14 mouse cellular contexts compared by ENCODE assay signal in genomic region chr17:16804986-16805385, GRCm38 (mm10).
"Had no signal": no experiment of that assay in that cellular context is flagged by ENCODE, and none has a peak within 500 bp of the region (broad histone marks: within the 10 kb centered on the region; RNA-seq: fewer than 3 reads in every experiment).

No protein-coding gene starts in this region.

- ATAC-seq: midbrain, embryonic 13.5 days had no signal

- H3K9me3 ChIP-seq: limb, embryonic 13.5 days; midbrain, embryonic 13.5 days; neural tube, embryonic 15.5 days had no signal

- H3K9ac ChIP-seq: limb, embryonic 13.5 days; midbrain, embryonic 13.5 days; neural tube, embryonic 15.5 days had no signal

- H3K4me3 ChIP-seq: layer of hippocampus, adult 2 months; limb, embryonic 13.5 days; midbrain, embryonic 13.5 days; myocyte; neural tube, embryonic 15.5 days had no signal

- H3K36me3 ChIP-seq: limb, embryonic 13.5 days; midbrain, embryonic 13.5 days; neural tube, embryonic 15.5 days had no signal

- H3K27ac ChIP-seq: kidney, postnatal 0 days; layer of hippocampus, adult 2 months; limb, embryonic 13.5 days; midbrain, embryonic 13.5 days; neural tube, embryonic 15.5 days had no signal

- DNase-seq: kidney, adult 11 months; kidney, adult 9 months; kidney, postnatal 4 days; left cerebral cortex, postnatal 4 days; lung, adult 18-20 months; right cerebral cortex, adult 18-20 months; right cerebral cortex, postnatal 25 days; thymus, postnatal 4 days had no signal

- H3K4me2 ChIP-seq: limb, embryonic 13.5 days; midbrain, embryonic 13.5 days; neural tube, embryonic 15.5 days had no signal

- H3K4me1 ChIP-seq: limb, embryonic 13.5 days; midbrain, embryonic 13.5 days; neural tube, embryonic 15.5 days had no signal

- H3K27me3 ChIP-seq: midbrain, embryonic 13.5 days; neural tube, embryonic 15.5 days had no signal
